Mouse (Mus musculus) splenic B cell, adult 2 months (primary cell): Measurements from ENCODE around the gene Orai3.
"Not testable (repeated sequence)": the region's sequence is repeated elsewhere in the genome, so short reads cannot be mapped to it uniquely, and the experiment has no call there.

Experiments used
- DNase-seq: peaks from one replicate; pipeline ENCODE4 v3.0.0-alpha.2; 2011; ENCODE audit warnings: low read depth, low spot score
- H3K27me3 ChIP-seq: 2 replicates; pipeline ENCODE4 v1.6.1; 2012; ENCODE audit warnings: mild to moderate bottlenecking, low read length, moderate library complexity, mixed read lengths; ENCODE audit not compliant: control insufficient read depth, poor library complexity, insufficient read depth, severe bottlenecking
- H3K36me3 ChIP-seq: 2 replicates; pipeline ENCODE4 v1.6.1; 2012; ENCODE audit warnings: mild to moderate bottlenecking, low read length, moderate library complexity, mixed read lengths; ENCODE audit not compliant: control insufficient read depth, poor library complexity, insufficient read depth, severe bottlenecking

The Orai3 gene

DNA sequence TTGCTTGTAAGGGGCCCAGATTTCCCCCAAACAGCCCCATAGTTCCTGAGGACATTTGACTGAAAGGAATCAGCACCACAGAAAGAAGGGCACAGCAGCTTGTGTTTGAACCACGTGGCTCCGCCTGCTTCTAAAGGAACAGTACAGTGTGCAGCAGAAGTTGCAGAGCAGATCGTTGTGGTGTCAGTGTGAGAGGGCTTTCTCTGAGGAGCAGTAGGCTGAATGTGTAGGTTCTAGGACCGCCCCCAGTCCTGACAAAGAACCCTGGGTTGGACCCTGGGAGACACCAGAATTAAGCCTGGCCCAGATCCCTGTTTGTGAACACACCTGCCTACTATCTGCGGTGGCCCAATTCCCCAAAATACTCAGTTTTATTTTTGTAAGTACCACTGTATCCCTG is 1.6 kb downstream of the Orai3 start:
- peaks cover 1% of the 10 kb centered on the region; the same call in 1 of the 2 replicates for H3K36me3 ChIP-seq
- no peaks in the 10 kb centered on the region for H3K27me3 ChIP-seq
- no peak for DNase-seq

DNA sequence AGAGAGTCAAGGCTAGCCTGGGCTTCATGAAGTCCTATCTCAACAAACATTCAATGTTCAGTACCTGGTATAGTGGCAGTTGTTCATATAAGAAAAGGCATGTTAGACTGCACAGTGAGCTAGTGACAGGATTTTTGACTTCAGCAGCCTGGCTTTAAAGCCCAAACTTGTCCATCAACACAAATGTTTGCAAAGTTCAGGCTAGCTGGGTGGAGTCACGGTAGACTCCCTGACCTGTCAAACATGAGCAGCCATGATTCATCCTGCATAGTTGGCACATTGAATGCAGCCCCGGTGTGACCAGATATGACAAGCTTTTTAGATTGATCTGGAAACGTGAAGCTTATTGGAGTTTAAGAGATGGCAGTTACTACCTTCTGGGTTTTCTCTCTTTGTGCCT is 2.5 kb downstream of the Orai3 start:
- no peak for DNase-seq
- H3K36me3 ChIP-seq: peaks cover 1% of the 10 kb centered on the region; the same call in 1 of the 2 replicates
- no peaks in the 10 kb centered on the region for H3K27me3 ChIP-seq

DNA sequence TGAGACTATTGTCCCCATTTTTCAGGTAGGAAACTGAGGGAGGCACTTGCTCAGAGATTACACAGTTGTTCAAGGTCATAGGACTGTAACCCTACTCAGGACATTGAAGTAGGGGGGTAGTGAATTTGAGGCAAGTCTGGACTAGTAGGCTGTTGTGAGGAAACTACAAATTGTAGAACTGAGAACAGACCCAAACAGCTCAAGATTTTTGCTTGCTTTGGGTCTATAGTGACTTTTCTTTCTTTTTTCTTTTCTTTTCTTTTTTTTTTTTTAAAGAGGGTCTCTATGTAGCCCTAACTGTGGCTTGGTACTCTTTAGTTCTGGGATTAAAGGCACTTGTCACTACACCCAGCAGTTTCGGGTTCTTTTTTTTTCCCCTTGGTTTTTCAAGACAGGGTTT is 2.9 kb downstream of the Orai3 start:
- Histone ChIP-seq H3K27me3 (no peaks in the 10 kb centered on the region), H3K36me3 (peaks cover 1% of the 10 kb centered on the region; the same call in 1 of the 2 replicates)
- DNase-seq: no peak

DNA sequence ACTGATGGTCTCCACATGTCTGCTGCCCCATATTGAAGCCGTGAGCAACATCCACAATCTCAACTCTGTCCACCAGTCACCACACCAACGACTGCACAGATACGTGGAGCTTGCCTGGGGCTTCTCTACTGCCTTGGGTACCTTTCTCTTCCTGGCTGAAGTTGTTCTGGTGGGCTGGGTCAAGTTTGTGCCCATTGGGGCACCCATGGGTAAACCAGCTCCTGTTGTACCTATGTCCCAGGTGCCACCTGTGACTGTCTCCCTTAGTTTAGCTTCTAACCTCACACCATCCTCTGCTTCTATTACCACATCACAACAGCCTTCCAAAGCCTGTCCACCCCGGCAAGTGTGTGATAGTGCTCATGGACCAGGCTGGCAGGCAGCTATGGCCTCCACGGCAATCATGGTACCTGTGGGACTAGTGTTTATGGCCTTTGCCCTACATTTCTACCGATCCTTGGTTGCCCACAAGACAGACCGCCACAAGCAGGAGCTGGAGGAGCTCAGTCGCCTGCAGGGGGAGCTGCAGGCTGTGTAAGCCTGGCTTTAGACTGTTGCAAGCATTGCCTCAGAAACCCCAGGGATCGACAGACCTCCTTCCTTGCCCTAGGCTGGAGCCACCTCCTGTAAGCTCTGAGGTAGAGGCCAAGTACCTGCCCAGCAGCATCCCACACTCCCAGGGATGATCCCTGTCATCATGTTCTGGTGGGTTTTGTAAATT is 4.2 kb downstream of the Orai3 start:
- Histone ChIP-seq H3K36me3 (no peaks in the 10 kb centered on the region), H3K27me3 (no peaks in the 10 kb centered on the region)
- peak; percentile 87 for DNase-seq

DNA sequence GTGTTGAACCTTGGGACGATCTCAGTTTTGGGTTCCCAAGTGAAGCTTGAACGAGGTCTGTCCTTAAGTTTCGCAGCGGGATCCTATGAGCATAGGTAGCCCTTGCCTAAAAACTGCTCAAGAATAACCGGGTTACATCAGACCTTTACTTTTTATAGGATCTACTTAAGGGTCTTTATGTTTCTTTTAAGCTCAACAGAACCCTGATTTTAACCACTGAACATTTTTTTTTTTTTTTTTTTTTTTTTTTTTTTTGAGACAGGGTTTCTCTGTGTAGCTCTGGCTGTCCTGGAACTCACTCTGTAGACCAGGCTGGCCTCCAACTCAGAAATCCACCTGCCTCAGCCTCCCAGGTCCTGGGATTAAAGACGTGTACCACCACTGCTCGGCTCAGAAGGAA is 6.2 kb downstream of the Orai3 start:
- not testable (repeated sequence) for H3K36me3 ChIP-seq, DNase-seq

GRCm38 (mm10) chr7:127776426-127776825 is 6.8 kb downstream of the Orai3 start, which contains the start of gene Setd1a:
TSS of gene Setd1a (plus strand) at chr7:127776670.
- Histone ChIP-seq H3K36me3 (peaks cover 8% of the 10 kb centered on the region), H3K27me3 (no peaks in the 10 kb centered on the region)
- peak; percentile 81 for DNase-seq

More for the DNA sequence above, 6.2 kb downstream of the Orai3 start:
- not testable (repeated sequence) for H3K27me3 ChIP-seq

DNA sequence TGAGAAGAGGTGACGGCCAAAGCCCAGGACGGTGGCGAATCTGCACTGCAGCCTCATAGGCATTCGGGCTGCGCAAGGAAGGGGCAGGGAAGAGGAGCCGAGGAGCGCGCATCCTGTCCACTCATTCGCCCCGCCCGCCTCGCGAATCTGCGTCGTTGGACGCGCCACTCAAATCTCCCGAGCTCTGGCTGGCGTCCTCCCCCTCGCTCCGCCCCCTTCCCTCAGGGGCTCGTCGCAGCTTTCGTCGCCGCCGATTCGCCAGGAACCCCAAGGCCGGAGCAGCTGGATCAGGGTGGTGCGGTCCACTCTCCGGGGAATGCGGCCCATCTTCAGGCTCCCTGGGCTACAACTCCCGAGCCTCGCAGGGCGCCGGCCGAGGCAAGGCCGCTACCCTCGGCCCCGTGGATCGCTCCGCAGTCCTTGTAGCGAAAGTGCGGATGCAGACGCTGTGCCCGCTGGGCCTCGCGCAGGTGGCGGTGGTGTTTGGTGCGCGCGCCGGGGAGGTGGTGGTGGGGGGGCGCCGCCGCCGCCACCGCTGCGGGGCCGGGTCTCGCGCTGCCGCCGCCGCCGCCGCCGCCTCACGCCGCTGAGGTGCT is 7.4 kb downstream of the Orai3 start:
- Histone ChIP-seq H3K27me3 (no peaks in the 10 kb centered on the region), H3K36me3 (peaks cover 10% of the 10 kb centered on the region)
- peak; percentile 97 for DNase-seq

GRCm38 (mm10) chr7:127777474-127778266 is 8.1 kb downstream of the Orai3 start:
- DNase-seq: no peak
- peaks cover 14% of the 10 kb centered on the region for H3K36me3 ChIP-seq
- no peaks in the 10 kb centered on the region for H3K27me3 ChIP-seq

GRCm38 (mm10) chr7:127778350-127778749 is 8.7 kb downstream of the Orai3 start:
- peaks cover 14% of the 10 kb centered on the region for H3K36me3 ChIP-seq
- DNase-seq: no peak
- no peaks in the 10 kb centered on the region for H3K27me3 ChIP-seq

GRCm38 (mm10) chr7:127785308-127785707 is 15.7 kb downstream of the Orai3 start, which contains the start of gene Gm49388:
TSS of gene Gm49388 (plus strand) at chr7:127785608.
- Histone ChIP-seq H3K27me3 (no peaks in the 10 kb centered on the region), H3K36me3 (peaks cover 29% of the 10 kb centered on the region)
- DNase-seq: no peak

GRCm38 (mm10) chr7:127797076-127797845 is 27.6 kb downstream of the Orai3 start:
- DNase-seq: no peak
- Histone ChIP-seq H3K36me3 (peaks cover 10% of the 10 kb centered on the region), H3K27me3 (no peaks in the 10 kb centered on the region)

- no peaks in the 10 kb centered on the region for H3K27me3 ChIP-seq
- H3K36me3 ChIP-seq: peaks cover 8% of the 10 kb centered on the region
- no peak for DNase-seq
These were observed 29.0 kb downstream of the Orai3 start for GRCm38 (mm10) chr7:127798591-127798990.

DNA sequence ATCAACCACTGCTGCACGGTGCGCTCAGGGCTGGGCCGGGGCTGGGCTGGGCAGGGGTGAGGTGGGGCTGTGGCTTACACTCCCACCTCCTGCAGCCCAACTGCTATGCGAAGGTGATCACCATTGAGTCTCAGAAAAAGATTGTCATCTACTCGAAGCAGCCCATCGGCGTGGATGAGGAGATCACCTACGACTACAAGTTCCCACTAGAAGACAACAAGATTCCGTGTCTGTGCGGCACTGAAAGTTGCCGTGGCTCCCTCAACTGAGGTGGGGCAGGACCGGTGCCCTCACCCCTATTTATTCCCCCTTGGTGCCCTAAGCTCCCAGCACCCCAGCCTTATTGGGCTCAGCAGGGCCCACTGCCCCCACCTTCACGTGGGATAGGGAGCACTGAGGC is 29.6 kb downstream of the Orai3 start:
- DNase-seq: no peak
- peaks cover 8% of the 10 kb centered on the region for H3K36me3 ChIP-seq
- no peaks in the 10 kb centered on the region for H3K27me3 ChIP-seq

DNA sequence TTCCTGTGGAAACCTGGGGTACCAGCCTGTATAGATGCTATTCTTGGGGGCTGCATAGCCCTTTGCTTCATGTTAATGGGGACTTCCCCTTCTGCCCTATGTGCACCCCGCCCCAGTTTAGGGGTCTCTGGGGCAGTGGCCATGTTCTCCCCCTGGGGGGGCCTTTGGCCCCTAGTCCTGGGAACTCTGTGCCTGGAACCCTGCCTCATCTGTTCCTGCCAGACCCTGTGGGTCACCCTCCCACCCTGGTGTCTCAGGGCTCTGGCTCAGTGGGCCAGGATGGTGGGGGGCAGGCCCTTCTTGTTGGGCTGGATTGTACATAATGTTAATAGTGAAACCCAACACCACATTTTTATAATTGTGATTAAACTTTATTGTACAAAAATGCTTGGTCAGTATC is 30.1 kb downstream of the Orai3 start:
- peaks cover 8% of the 10 kb centered on the region for H3K36me3 ChIP-seq
- no peaks in the 10 kb centered on the region for H3K27me3 ChIP-seq
- no peak for DNase-seq
